Comparison of ENCODE assay signal across 8 mouse cellular contexts in genomic region chr9:109093786-109094552, GRCm38 (mm10). TPM values are rescaled to one million over a fixed set of nuclear protein-coding genes. Genes with fewer than 3 reads are reported as not detected.
A peak's percentile ranks its signal among the peaks of the same experiment; 100 is the strongest.
DNase-seq lines count a peak whose midpoint lies in the region; ATAC-seq and TF ChIP-seq lines count a peak whose summit lies in the region.

No protein-coding gene starts in this region.

- no peaks in the 10 kb centered on the region for H3K36me3 ChIP-seq in forebrain, embryonic 16.5 days (ENCODE audit: control insufficient read depth, insufficient read depth)
- no peaks in the 10 kb centered on the region for H3K36me3 ChIP-seq in lung, postnatal 0 days (ENCODE audit: insufficient read depth, low read length)

- H3K4me1 ChIP-seq in cortical plate, adult 2 months (ENCODE audit: control insufficient read depth, insufficient read depth, low read length), result peaks cover 2% of the 10 kb centered on the region
- H3K4me1 ChIP-seq in forebrain, embryonic 16.5 days (replicated peaks; ENCODE audit: control insufficient read depth, insufficient read depth, low read length), result peaks cover 39% of the 10 kb centered on the region
- H3K4me1 ChIP-seq in lung, postnatal 0 days (ENCODE audit: insufficient read depth, low read depth, low read length), result peaks cover 9% of the 10 kb centered on the region; the same call in 1 of the 2 replicates

- no peak for ATAC-seq in forebrain, embryonic 16.5 days
- ATAC-seq in lung, postnatal 0 days, result peak; percentile 36

- peak; percentile 76 for DNase-seq in kidney, adult 9 months
- peak; percentile 78 for DNase-seq in lung, postnatal 0 days (ENCODE audit: low spot score)
- no peak for DNase-seq in layer of hippocampus, adult 11-12 months (ENCODE audit: low spot score)
- no peak for DNase-seq in frontal cortex, adult 2 months (ENCODE audit: extremely low spot score in 1 of 2, low spot score in 1 of 2)
- no peak for DNase-seq in gastrocnemius, postnatal 4 days (ENCODE audit: low spot score in 2 of 2)
- no peak for DNase-seq in urinary bladder, postnatal 25 days (ENCODE audit: low spot score)

- H3K27ac ChIP-seq in cortical plate, adult 2 months (ENCODE audit: insufficient read depth, low read length), result no peak overlapping the region
- peak overlapping the region; percentile 100 for H3K27ac ChIP-seq in forebrain, embryonic 16.5 days (ENCODE audit: low read length)
- peak overlapping the region; percentile 97 for H3K27ac ChIP-seq in lung, postnatal 0 days (ENCODE audit: low read length)

- H3K27me3 ChIP-seq in forebrain, embryonic 16.5 days (replicated peaks; ENCODE audit: control insufficient read depth, insufficient read depth, low read length), result no peaks in the 10 kb centered on the region
- H3K27me3 ChIP-seq in lung, postnatal 0 days (replicated peaks; ENCODE audit: insufficient read depth, low read length), result no peaks in the 10 kb centered on the region

- peak overlapping the region; percentile 95 for H3K4me2 ChIP-seq in forebrain, embryonic 16.5 days (ENCODE audit: low read length)
- H3K4me2 ChIP-seq in lung, postnatal 0 days (replicated peaks; ENCODE audit: low read depth, low read length), result peak overlapping the region; percentile 74

- no peak; the same call in 1 of the 2 replicates for TF ChIP-seq EP300 in lung, postnatal 0 days (IDR thresholded peaks at IDR 0.05)

- H3K4me3 ChIP-seq in cortical plate, adult 2 months (ENCODE audit: insufficient read depth, low read length), result peak overlapping the region; percentile 43; the same call in 1 of the 2 replicates
- peak overlapping the region; percentile 70 for H3K4me3 ChIP-seq in forebrain, embryonic 16.5 days (replicated peaks; ENCODE audit: low read length)
- H3K4me3 ChIP-seq in lung, postnatal 0 days (ENCODE audit: low read depth, low read length), result peak overlapping the region; percentile 75

- no peak for TF ChIP-seq POLR2A in cortical plate, adult 2 months (IDR thresholded peaks at IDR 0.05; ENCODE audit: extremely low read depth, insufficient read depth, low read length)

- H3K9me3 ChIP-seq in forebrain, embryonic 16.5 days (ENCODE audit: control insufficient read depth, low read length), result no peaks in the 10 kb centered on the region
- no peaks in the 10 kb centered on the region for H3K9me3 ChIP-seq in lung, postnatal 0 days (ENCODE audit: low read length)

- H3K9ac ChIP-seq in forebrain, embryonic 16.5 days (replicated peaks; ENCODE audit: low read depth, low read length), result peak overlapping the region; percentile 93
- H3K9ac ChIP-seq in lung, postnatal 0 days (replicated peaks; ENCODE audit: low read depth), result no peak overlapping the region

- 12% methylated on average over 11 of the region's 11 CpGs for WGBS in forebrain, embryonic 16.5 days
- 12% methylated on average over 11 of the region's 11 CpGs for WGBS in lung, postnatal 0 days

- no peak for TF ChIP-seq CTCF in cortical plate, adult 2 months (IDR thresholded peaks at IDR 0.05; ENCODE audit: extremely low read depth, insufficient read depth, low read length)
- TF ChIP-seq CTCF in lung, postnatal 0 days (IDR thresholded peaks at IDR 0.05), result no peak

RNA-seq across cellular contexts. Expression of gene Plxnb1, which starts 1.2 kb away (rescaled TPM):
- polyA plus RNA-seq in cortical plate, adult 2 months (2012; rRNA removed), result 30.1 and 30.2 TPM in 2 replicates
- polyA plus RNA-seq in forebrain, embryonic 16.5 days (2015; fragmentation: Nextera tagmentation; extraction: Ambion mirVana), result 18.6 and 22.1 TPM in 2 replicates
- polyA plus RNA-seq in lung, postnatal 0 days (2015; fragmentation: Nextera tagmentation; extraction: Ambion mirVana), result 8.8 and 10.0 TPM in 2 replicates
- 27.6 and 32.6 TPM in 2 replicates for polyA plus RNA-seq in frontal cortex, adult 2 months (2012; rRNA removed)
- total RNA-seq in gastrocnemius, postnatal 4 days (2021), result 1 to 10 TPM; 8.4 to 9.8 TPM

RNA-seq across cellular contexts. Expression of gene Tma7, which starts 11.6 kb away (rescaled TPM):
- 206 and 214 TPM in 2 replicates for polyA plus RNA-seq in cortical plate, adult 2 months (2012; rRNA removed)
- polyA plus RNA-seq in forebrain, embryonic 16.5 days (2015; fragmentation: Nextera tagmentation; extraction: Ambion mirVana), result 505 and 526 TPM in 2 replicates
- polyA plus RNA-seq in lung, postnatal 0 days (2015; fragmentation: Nextera tagmentation; extraction: Ambion mirVana), result 375 and 393 TPM in 2 replicates
- polyA plus RNA-seq in frontal cortex, adult 2 months (2012; rRNA removed), result 173 and 184 TPM in 2 replicates
- total RNA-seq in gastrocnemius, postnatal 4 days (2021), result 100 to 1,000 TPM; 186 to 241 TPM

RNA-seq across cellular contexts. Expression of gene Ccdc51, which starts 11.7 kb away (rescaled TPM):
- 6.2 and 6.3 TPM in 2 replicates for polyA plus RNA-seq in cortical plate, adult 2 months (2012; rRNA removed)
- 16.9 and 17.5 TPM in 2 replicates for polyA plus RNA-seq in forebrain, embryonic 16.5 days (2015; fragmentation: Nextera tagmentation; extraction: Ambion mirVana)
- 6.8 and 7.2 TPM in 2 replicates for polyA plus RNA-seq in lung, postnatal 0 days (2015; fragmentation: Nextera tagmentation; extraction: Ambion mirVana)
- 5.9 and 6.0 TPM in 2 replicates for polyA plus RNA-seq in frontal cortex, adult 2 months (2012; rRNA removed)
- total RNA-seq in gastrocnemius, postnatal 4 days (2021), result 1 to 10 TPM; 8.6 to 9.1 TPM

RNA-seq across cellular contexts. Expression of gene Atrip, which starts 20.0 kb away (rescaled TPM):
- polyA plus RNA-seq in cortical plate, adult 2 months (2012; rRNA removed), result 36.4 and 37.1 TPM in 2 replicates
- 36.0 and 38.3 TPM in 2 replicates for polyA plus RNA-seq in forebrain, embryonic 16.5 days (2015; fragmentation: Nextera tagmentation; extraction: Ambion mirVana)
- polyA plus RNA-seq in lung, postnatal 0 days (2015; fragmentation: Nextera tagmentation; extraction: Ambion mirVana), result 11.4 and 12.6 TPM in 2 replicates
- 35.6 and 37.6 TPM in 2 replicates for polyA plus RNA-seq in frontal cortex, adult 2 months (2012; rRNA removed)
- total RNA-seq in gastrocnemius, postnatal 4 days (2021), result 10 to 100 TPM; 10.4 to 13.5 TPM

RNA-seq across cellular contexts. Expression of gene Trex1, which starts 34.4 kb away (rescaled TPM):
- 32.4 and 34.2 TPM in 2 replicates for polyA plus RNA-seq in cortical plate, adult 2 months (2012; rRNA removed)
- polyA plus RNA-seq in forebrain, embryonic 16.5 days (2015; fragmentation: Nextera tagmentation; extraction: Ambion mirVana), result 16.1 and 17.9 TPM in 2 replicates
- polyA plus RNA-seq in lung, postnatal 0 days (2015; fragmentation: Nextera tagmentation; extraction: Ambion mirVana), result 19.3 and 20.9 TPM in 2 replicates
- polyA plus RNA-seq in frontal cortex, adult 2 months (2012; rRNA removed), result 36.9 and 43.5 TPM in 2 replicates
- 10 to 100 TPM; 10.3 to 12.0 TPM for total RNA-seq in gastrocnemius, postnatal 4 days (2021)

Comparison
In these comparisons a context has a peak if more than half of its experiments do, and no peak if none do; other contexts are left out.
1. DNase-seq: peak in kidney, adult 9 months (single experiment) and lung, postnatal 0 days (single experiment); none in layer of hippocampus, adult 11-12 months (single experiment), frontal cortex, adult 2 months (0 of 2), gastrocnemius, postnatal 4 days (0 of 2) and urinary bladder, postnatal 25 days (single experiment).
2. Peak in every context shown above with its lines, with median percentiles within 50 percentile points of each other: H3K4me3 ChIP-seq.